Mouse (Mus musculus) ovary, adult 2 months (tissue): ENCODE data around the gene Irak4. TPM values are rescaled to one million over a fixed set of nuclear protein-coding genes. Genes with fewer than 3 reads are reported as not detected.

Source experiments
- polyA plus RNA-seq: library from polyadenylated mRNA; depleted of rRNA; stranded (reverse); fragments of >200 nt; gene quantifications from 2 replicates; pipeline ENCODE4 v1.2.3, GENCODE M21; 2012; rRNA removed

The Irak4 gene
- 6.8 and 7.7 TPM in 2 replicates for polyA plus RNA-seq

DNA sequence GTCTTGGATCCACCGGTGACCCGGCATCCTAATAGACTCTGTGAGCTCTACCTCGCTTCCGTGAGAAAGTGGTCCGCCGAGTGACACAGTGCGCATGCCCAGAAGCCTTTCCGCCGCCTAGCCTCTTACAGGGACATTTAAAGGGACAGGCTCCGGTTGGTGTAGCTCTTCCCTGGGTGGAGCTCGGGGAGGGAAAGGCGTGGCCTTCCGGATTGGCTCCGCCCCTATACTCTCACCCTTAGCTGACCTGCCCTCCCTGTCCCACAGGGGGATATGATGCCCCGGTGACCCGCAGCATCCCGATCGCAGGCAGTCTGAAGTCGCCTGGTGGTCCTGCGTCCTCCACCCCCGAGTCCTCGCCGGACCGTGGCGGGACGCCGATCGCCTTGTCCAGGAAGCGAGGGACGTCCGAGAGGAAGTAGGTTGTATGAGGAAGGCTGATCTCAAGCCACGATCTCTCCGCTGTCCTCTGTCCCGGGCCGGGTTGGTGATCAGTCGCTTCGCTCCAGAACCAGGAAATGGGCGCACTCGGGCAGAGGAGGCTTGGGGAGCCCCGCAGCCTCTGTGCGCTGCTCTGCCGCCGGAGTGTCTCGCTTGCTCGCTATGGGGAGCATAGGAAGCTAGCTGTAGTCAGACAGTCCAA, at the start of gene Irak4, which contains the start of gene Pus7l:
TSS of gene Irak4 (plus strand) at position 235 of the 643 bp plus-strand sequence.
TSS of gene Pus7l (minus strand) at position 139 of the 643 bp plus-strand sequence.

DNA sequence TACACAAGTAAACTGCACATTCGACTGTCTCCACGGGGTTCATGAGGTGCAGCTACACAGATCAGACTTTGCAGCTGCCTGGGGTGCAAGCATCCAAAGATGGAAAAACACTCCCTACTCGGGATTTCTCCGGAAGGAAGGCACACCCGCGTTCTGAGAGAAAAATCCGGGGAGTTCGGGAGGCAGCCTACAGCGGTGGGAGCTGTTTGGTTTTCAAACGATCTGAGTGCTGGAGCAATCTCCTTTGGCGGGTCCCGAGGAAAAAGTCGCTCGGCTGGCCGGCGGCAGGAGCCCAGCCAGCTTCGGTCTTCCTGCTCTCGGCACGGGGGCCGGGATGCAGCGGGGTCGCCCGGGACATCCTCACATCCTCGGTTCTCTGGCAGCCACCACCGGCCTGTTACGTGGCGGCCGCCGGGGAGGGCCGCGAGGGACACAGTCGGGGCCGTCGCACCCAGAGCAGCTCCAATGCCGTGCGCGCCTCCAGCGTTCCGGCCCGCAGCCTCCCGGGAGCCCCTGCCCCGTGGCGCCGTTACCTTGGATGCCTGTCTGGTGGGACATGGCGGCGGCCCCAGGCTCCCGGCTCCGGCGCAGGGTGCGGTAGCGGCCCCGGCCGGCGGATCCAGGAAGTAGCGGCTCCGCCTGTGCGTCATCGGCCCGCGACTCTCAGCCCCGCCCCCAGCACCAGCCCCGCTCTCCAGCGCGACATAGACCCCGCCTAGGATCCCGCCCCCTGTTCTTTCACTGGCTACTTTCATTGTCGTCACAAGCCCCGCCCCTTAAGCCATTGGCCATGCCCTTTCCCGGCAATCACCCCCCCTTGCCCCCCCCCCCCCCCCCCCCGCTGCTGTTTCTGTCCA, 46.0 kb downstream of the Irak4 start, which contains the start of gene Twf1:
TSS of gene Twf1 (minus strand) at position 671 of the 857 bp plus-strand sequence.

DNA sequence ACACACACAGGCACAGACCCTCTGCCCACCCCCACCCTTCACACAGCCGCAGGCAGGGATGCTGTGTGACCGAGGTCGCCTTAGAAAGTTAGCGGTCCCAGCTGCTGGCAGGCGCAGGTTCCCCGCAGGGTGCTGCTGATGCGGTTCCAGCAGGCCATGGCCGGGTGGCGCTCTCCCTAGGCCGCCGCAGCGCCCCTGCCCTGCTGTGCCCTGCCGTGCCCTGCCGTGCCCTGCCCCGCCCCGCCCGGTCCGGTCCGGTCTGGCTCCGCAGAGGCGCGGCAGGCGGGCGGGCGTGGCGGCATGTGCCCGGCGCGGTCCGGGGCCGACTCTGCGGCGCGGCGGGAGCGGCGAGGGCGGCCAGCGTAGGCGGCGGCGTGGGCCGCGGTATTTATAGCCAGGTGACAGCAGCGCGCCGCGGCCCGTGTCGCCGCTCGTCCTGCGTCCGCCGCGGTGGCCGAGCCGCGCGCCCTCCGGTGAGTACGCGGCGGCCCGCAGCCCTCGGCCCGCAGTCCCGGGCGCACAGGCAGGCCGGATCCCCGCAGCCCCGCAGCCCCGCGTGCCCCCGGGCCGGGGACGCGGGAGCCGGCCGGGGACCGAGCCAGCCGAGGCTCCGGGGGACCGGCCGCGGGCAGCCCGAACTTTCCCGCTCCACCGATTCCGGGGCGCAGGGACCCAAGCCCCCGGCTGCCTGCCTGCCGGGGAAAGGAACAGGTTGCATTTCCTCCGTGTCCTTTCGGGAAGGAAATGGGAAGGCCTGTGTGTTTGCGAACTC, 85.6 kb downstream of the Irak4 start, which contains the start of gene Tmem117:
TSS of gene Tmem117 (plus strand) at position 403 of the 772 bp plus-strand sequence.

Other genes with a start within 250 kb of the Irak4 start
- 0.18 and 0.41 TPM in 2 replicates for gene Adamts20, start 78.2 kb upstream of the Irak4 start, polyA plus RNA-seq
- 4.2 and 5.1 TPM in 2 replicates for gene Pus7l, start 96 bp upstream of the Irak4 start, polyA plus RNA-seq
- 30.6 and 38.4 TPM in 2 replicates for gene Twf1, start 46.2 kb downstream of the Irak4 start, polyA plus RNA-seq
- 0.23 and 0.29 TPM in 2 replicates for gene Tmem117, start 85.6 kb downstream of the Irak4 start, polyA plus RNA-seq